ENCODE assay signal across 15 mouse cellular contexts in the genomic region with DNA sequence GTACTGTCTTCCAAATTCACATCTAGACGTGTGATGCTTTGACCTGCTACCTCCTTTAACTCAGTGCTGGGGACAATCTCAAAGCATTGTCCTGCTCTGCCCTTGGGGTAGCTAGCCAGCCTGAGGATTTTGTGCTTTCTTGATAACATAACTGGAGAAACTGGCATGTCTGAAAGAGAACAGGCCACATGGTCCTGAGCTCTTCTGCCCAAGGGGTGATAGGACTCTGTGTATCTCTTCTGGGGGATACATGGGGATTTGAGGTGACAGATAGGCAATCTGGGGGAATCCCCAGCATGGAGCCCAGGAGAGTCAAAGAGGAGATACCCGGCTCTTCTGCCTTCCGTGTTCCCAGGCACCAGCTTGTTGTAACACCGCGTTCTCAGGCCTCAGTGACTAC. TPM values are rescaled to one million over a fixed set of nuclear protein-coding genes. Genes with fewer than 3 reads are reported as not detected.
A peak's percentile ranks its signal among the peaks of the same experiment; 100 is the strongest.
DNase-seq lines count a peak whose midpoint lies in the region; TF ChIP-seq lines count a peak whose summit lies in the region.
"Had no signal": no experiment of that assay in that cellular context is flagged by ENCODE, and none has a peak within 500 bp of the region (broad histone marks: within the 10 kb centered on the region; RNA-seq: fewer than 3 reads in every experiment).

No protein-coding gene starts in this region.

- H3K27ac ChIP-seq in CH12.LX (ENCODE audit: insufficient read depth, low read depth) (0 out of 2 replicates have a peak overlapping the region, but pooled peaks have one; percentile 14), MEL (ENCODE audit: control insufficient read depth, low read depth, low read length) (peak overlapping the region; percentile 78)
- H3K27ac ChIP-seq: embryonic facial prominence, embryonic 10.5 days; embryonic facial prominence, embryonic 12.5 days had no signal

- dilution Hi-C loops in CH12.LX (cut with MboI; ENCODE audit: extremely low pct_ligation_motif_present, extremely low pct_unique_long_range_greater_than_20kb, low sequenced_read_pairs) = no loop called here

- H3K4me1 ChIP-seq in CH12.LX (ENCODE audit: control insufficient read depth in 1 of 2, insufficient read depth in 2 of 2) = peaks cover 18 to 59% of the 10 kb centered on the region in 2 experiments
- H3K4me1 ChIP-seq in MEL (ENCODE audit: control insufficient read depth in 1 of 2, insufficient read depth in 2 of 2, low read length in 2 of 2) = peaks cover 0 to 7% of the 10 kb centered on the region in 2 experiments; a peak in 2 of 4 replicates
- H3K4me1 ChIP-seq: embryonic facial prominence, embryonic 10.5 days; embryonic facial prominence, embryonic 12.5 days had no signal

- TF ChIP-seq POLR2A in CH12.LX (IDR thresholded peaks at IDR 0.05; ENCODE audit: low read depth, low read length) (no peak), MEL (IDR thresholded peaks at IDR 0.05; ENCODE audit: control insufficient read depth in 1 of 2, insufficient read depth in 1 of 2, low read depth in 1 of 2, low read length in 2 of 2, poor library complexity in 1 of 2) (no peak), myocyte (IDR thresholded peaks at IDR 0.05; ENCODE audit: insufficient read length, low read depth) (no peak)

- TF ChIP-seq CTCF in CH12.LX (conservative IDR thresholded peaks at IDR 0.05 in 1 of 2, IDR thresholded peaks at IDR 0.05 in 1 of 2; ENCODE audit: low read depth in 2 of 2, low read length in 2 of 2) = no peak
- no peak for TF ChIP-seq CTCF in MEL (IDR thresholded peaks at IDR 0.05 in 2 of 3, conservative IDR thresholded peaks at IDR 0.05 in 1 of 3; ENCODE audit: control insufficient read depth in 1 of 3, insufficient read depth in 1 of 3, low read depth in 2 of 3, low read length in 3 of 3, poor library complexity in 1 of 3, severe bottlenecking in 1 of 3)

- TF ChIP-seq EP300 in CH12.LX (IDR thresholded peaks at IDR 0.05; ENCODE audit: low read length) (no peak), MEL (IDR thresholded peaks at IDR 0.05; ENCODE audit: low read depth in 1 of 2, low read length in 2 of 2) (peak in 1 of 2 experiments; percentile 66; a peak in 2 of 4 replicates)

- H3K4me3 ChIP-seq in CH12.LX (replicated peaks in 1 of 3; ENCODE audit: low read depth in 2 of 3, low read length in 2 of 3, poor library complexity in 1 of 3) (peak overlapping the region in 1 of 3 experiments; percentile 55), MEL (ENCODE audit: control insufficient read depth in 1 of 2, insufficient read depth in 1 of 2, low read depth in 2 of 2, low read length in 2 of 2) (peak overlapping the region; percentile 51 to 64), myocyte (no peak overlapping the region)
- H3K4me3 ChIP-seq: embryonic facial prominence, embryonic 10.5 days; embryonic facial prominence, embryonic 12.5 days had no signal

- no peaks in the 10 kb centered on the region for H3K27me3 ChIP-seq in CH12.LX (replicated peaks)
- H3K27me3 ChIP-seq in MEL (ENCODE audit: control insufficient read depth in 1 of 2, insufficient read depth in 2 of 2, low read length in 2 of 2) = no peaks in the 10 kb centered on the region
- no peaks in the 10 kb centered on the region for H3K27me3 ChIP-seq in myocyte (ENCODE audit: control insufficient read depth, insufficient read depth, insufficient read length)
- H3K27me3 ChIP-seq: embryonic facial prominence, embryonic 12.5 days; Patski had no signal

- H3K36me3 ChIP-seq in CH12.LX (replicated peaks in 1 of 2; ENCODE audit: control insufficient read depth in 1 of 2, insufficient read depth in 1 of 2, low read length in 1 of 2) = no peaks in the 10 kb centered on the region
- no peaks in the 10 kb centered on the region; a peak in 1 of 4 replicates for H3K36me3 ChIP-seq in MEL (ENCODE audit: control insufficient read depth in 1 of 2, insufficient read depth in 2 of 2, low read length in 2 of 2)
- H3K36me3 ChIP-seq in myocyte (ENCODE audit: control insufficient read depth, insufficient read depth) = no peaks in the 10 kb centered on the region
- H3K36me3 ChIP-seq: embryonic facial prominence, embryonic 10.5 days; embryonic facial prominence, embryonic 12.5 days; G1E had no signal

- H3ac ChIP-seq in myocyte (ENCODE audit: control insufficient read depth, insufficient read length) = no peak overlapping the region

- H3K9me3 ChIP-seq in CH12.LX (replicated peaks; ENCODE audit: low read length) (no peaks in the 10 kb centered on the region), MEL (replicated peaks; ENCODE audit: insufficient read depth, low read length) (no peaks in the 10 kb centered on the region)
- H3K9me3 ChIP-seq: embryonic facial prominence, embryonic 10.5 days; embryonic facial prominence, embryonic 12.5 days; G1E had no signal

- H3K9ac ChIP-seq in CH12.LX (ENCODE audit: insufficient read depth, low read depth) = no peak overlapping the region
- peak overlapping the region; percentile 67 for H3K9ac ChIP-seq in MEL (ENCODE audit: control insufficient read depth, low read depth, low read length, poor library complexity, severe bottlenecking)
- H3K9ac ChIP-seq: embryonic facial prominence, embryonic 12.5 days had no signal

- TF ChIP-seq RAD21 in CH12.LX (IDR thresholded peaks at IDR 0.05; ENCODE audit: low read depth, low read length) = no peak
- TF ChIP-seq RAD21 in MEL (IDR thresholded peaks at IDR 0.05; ENCODE audit: low read depth, low read length) = no peak

- H3K4me2 ChIP-seq in CH12.LX (ENCODE audit: insufficient read depth, low read depth, poor library complexity, severe bottlenecking) = peak overlapping the region; percentile 24
- H3K4me2 ChIP-seq in myocyte (ENCODE audit: low read depth) = peak overlapping the region; percentile 79
- H3K4me2 ChIP-seq: embryonic facial prominence, embryonic 12.5 days had no signal

- H3K79me2 ChIP-seq in CH12.LX (replicated peaks; ENCODE audit: control insufficient read depth, extremely low read depth, insufficient read depth, poor library complexity, severe bottlenecking) (no peaks in the 10 kb centered on the region), MEL (ENCODE audit: control insufficient read depth, insufficient read depth, low read length, poor library complexity) (no peaks in the 10 kb centered on the region; the same call in 1 of the 2 replicates), myocyte (ENCODE audit: control insufficient read depth, insufficient read depth) (no peaks in the 10 kb centered on the region)

- in situ Hi-C loops in CH12.LX (cut with MboI; ENCODE audit: low pct_ligation_motif_present, low pct_unique_long_range_greater_than_20kb, low sequenced_read_pairs) = loop anchor here (10.0 to 25.0 kb wide), 3 partner anchors 220 to 322 kb away; partner anchors contain the start of genes E2f6 and Pdia6

- peak; percentile 49 for DNase-seq in CH12.LX (ENCODE audit: extremely low read depth)
- no peak for DNase-seq in MEL (ENCODE audit: low read depth, low spot score)
- no peak for DNase-seq in urinary bladder, adult 18-20 months (ENCODE audit: low spot score in 2 of 2)
- DNase-seq in lung, postnatal 10 days = no peak
- DNase-seq: adrenal gland, adult 8-10 months; cerebellum, adult 11-12 months; cerebellum, adult 2 months had no signal

TF ChIP-seq in CH12.LX, 34 proteins besides CTCF, POLR2A, EP300 and RAD21:
- TF ChIP-seq ZKSCAN1 (IDR thresholded peaks at IDR 0.05; ENCODE audit: borderline replicate concordance, low read depth, low read length) (no peak), HCFC1 (IDR thresholded peaks at IDR 0.05; ENCODE audit: low read depth, low read length) (no peak), SIN3A (IDR thresholded peaks at IDR 0.05; ENCODE audit: low read length) (no peak), UBTF (IDR thresholded peaks at IDR 0.05; ENCODE audit: low read depth, low read length) (no peak)

TF ChIP-seq in MEL, 35 proteins besides CTCF, POLR2A, EP300 and RAD21 (continues in another document):
- TF ChIP-seq MAZ (IDR thresholded peaks at IDR 0.05; ENCODE audit: low read depth, low read length) (no peak), POLR2AphosphoS2 (IDR thresholded peaks at IDR 0.05; ENCODE audit: low read length) (no peak), CHD2 (IDR thresholded peaks at IDR 0.05; ENCODE audit: low read length) (no peak), NRF1 (IDR thresholded peaks at IDR 0.05; ENCODE audit: insufficient read depth, low read depth, low read length, poor library complexity, severe bottlenecking) (no peak), POLR2AphosphoS5 (IDR thresholded peaks at IDR 0.05; ENCODE audit: borderline replicate concordance, low read depth, low read length) (no peak), ETS1 (IDR thresholded peaks at IDR 0.05; ENCODE audit: low read depth, low read length) (no peak), USF1 (IDR thresholded peaks at IDR 0.05; ENCODE audit: low read depth, low read length) (no peak), MAX (IDR thresholded peaks at IDR 0.05; ENCODE audit: low read length) (no peak)

TF ChIP-seq in myocyte, 11 proteins besides CTCF, POLR2A, EP300 and RAD21:
- no peak for TF ChIP-seq REST (IDR thresholded peaks at IDR 0.05; ENCODE audit: insufficient read depth, insufficient read length)

RNA-seq across cellular contexts. Expression of gene 2410004P03Rik, which starts 23.1 kb away (rescaled TPM):
- total RNA-seq in CH12.LX (2012; rRNA removed) = not detected in 2 replicates
- not detected in 2 replicates for total RNA-seq in CH12.LX (2014; rRNA removed)
- polyA plus RNA-seq in CH12.LX (2012; ENCODE audit: insufficient read length, low read depth) = 0.09 TPM in 1 of 2 replicates, not detected in the other
- total RNA-seq in MEL (2012; rRNA removed) = not detected in 2 replicates
- under 1 TPM in 1 of 2 experiments, not detected in 1; 0.03 TPM for polyA plus RNA-seq in MEL (2012; ENCODE audit: insufficient read depth in 1 of 2, insufficient read length in 2 of 2, low read depth in 1 of 2, low replicate concordance in 2 of 2, missing spikeins in 1 of 2)
- polyA plus RNA-seq in myocyte (2012; fragmentation: generic; extraction: Trizol) = 0.04 TPM
- total RNA-seq: adrenal gland, adult 18-20 months; adrenal gland, adult 8-10 months; adrenal gland, postnatal 14 days; adrenal gland, postnatal 36 days had no signal
- polyA plus RNA-seq: G1E, Patski had no signal

RNA-seq across cellular contexts. Expression of gene Pqlc3, which starts 34.5 kb away (rescaled TPM):
- total RNA-seq in CH12.LX (2012; rRNA removed) (6.4 and 8.9 TPM in 2 replicates), CH12.LX (2014; rRNA removed) (23.2 and 31.1 TPM in 2 replicates), MEL (2012; rRNA removed) (5.2 and 5.7 TPM in 2 replicates)
- polyA plus RNA-seq in CH12.LX (2012; ENCODE audit: insufficient read length, low read depth) (12.2 and 17.0 TPM in 2 replicates), MEL (2012; ENCODE audit: insufficient read depth in 1 of 2, insufficient read length in 2 of 2, low read depth in 1 of 2, low replicate concordance in 2 of 2, missing spikeins in 1 of 2) (10 to 100 TPM in 1 of 2 experiments, not detected in 1; 13.1 TPM), myocyte (2012; fragmentation: generic; extraction: Trizol) (12.6 TPM)

Comparison
In these comparisons a context has a peak if more than half of its experiments do, and no peak if none do; other contexts are left out.
1. Of the 35 proteins assayed by ChIP-seq in both MEL and CH12.LX: peak only in MEL: TCF12; only in CH12.LX: none; in both: none; in neither: 33; mixed calls (peak in some experiments, not most) for 1.